Mouse (Mus musculus) gastrocnemius, postnatal 25 days (tissue): ENCODE data around the gene Ehhadh. TPM values are rescaled to one million over a fixed set of nuclear protein-coding genes. Genes with fewer than 3 reads are reported as not detected.
A peak's percentile ranks its signal among the peaks of the same experiment; 100 is the strongest.
"Not testable (repeated sequence)": the region's sequence is repeated elsewhere in the genome, so short reads cannot be mapped to it uniquely, and the experiment has no call there.

ENCODE experiments used
- DNase-seq: peaks from one replicate; pipeline ENCODE4 v3.0.0; 2022
- long read RNA-seq, 2 experiments: library from polyadenylated mRNA; stranded (forward); transcript quantifications; one replicate each; pipeline ENCODE4 v2.0.0; 2021
- total RNA-seq, 2 experiments: library from RNA; stranded (reverse); gene quantifications; 1 replicate in 1 of 2; 2 replicates in 1 of 2; pipeline ENCODE4 v1.2.3; 2021

Ehhadh gene
- 1 to 10 TPM; 3.4 to 4.4 TPM for total RNA-seq
- long read RNA-seq, experiment 1, partial matches to known transcripts, result 0 of 2 reads
- long read RNA-seq, experiment 1, other reads (novel, unspliced or antisense), result 1 of 2 reads
- long read RNA-seq, experiment 2, transcript Ehhadh-201 (7 exons, 2,981 nt), result major isoform, 5 of 6 reads
- long read RNA-seq, experiment 2, partial matches to known transcripts, result 0 of 6 reads
- long read RNA-seq, experiment 2, other reads (novel, unspliced or antisense), result 1 of 6 reads

- peak; percentile 75 for DNase-seq
These were observed at the start of gene Ehhadh for GRCm38 (mm10) chr16:21787516-21788353. Gene Ehhadh, minus strand, starts transcription at chr16:21787807.

- DNase-seq, result no peak
These were observed 48.9 kb upstream of the Ehhadh start for GRCm38 (mm10) chr16:21836311-21837072.

GRCm38 (mm10) chr16:21835584-21835931 lies 48.0 kb upstream of the Ehhadh start:
- DNase-seq, result no peak

GRCm38 (mm10) chr16:21834866-21835583 lies 47.4 kb upstream of the Ehhadh start:
- DNase-seq, result no peak

DNA sequence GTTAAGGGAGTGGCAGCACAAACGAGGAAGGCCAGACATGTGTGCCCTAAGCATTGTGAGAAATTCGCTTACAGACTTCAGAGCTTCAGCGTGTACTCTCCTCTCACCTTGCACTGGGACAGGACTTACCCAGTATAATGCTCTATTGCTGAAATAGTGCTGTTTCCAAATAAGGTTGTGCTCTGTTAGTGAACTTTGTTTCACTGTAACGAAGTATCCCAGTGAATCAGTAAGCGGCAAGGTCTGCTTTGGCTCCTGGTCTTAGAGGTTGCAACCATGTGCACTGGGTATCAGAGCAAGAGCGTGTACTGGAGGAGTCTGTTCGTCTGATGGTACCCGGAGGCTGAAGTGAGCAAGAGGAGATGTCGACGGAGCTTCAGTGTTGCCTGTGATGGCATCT lies 46.4 kb upstream of the Ehhadh start:
- no peak for DNase-seq

DNA sequence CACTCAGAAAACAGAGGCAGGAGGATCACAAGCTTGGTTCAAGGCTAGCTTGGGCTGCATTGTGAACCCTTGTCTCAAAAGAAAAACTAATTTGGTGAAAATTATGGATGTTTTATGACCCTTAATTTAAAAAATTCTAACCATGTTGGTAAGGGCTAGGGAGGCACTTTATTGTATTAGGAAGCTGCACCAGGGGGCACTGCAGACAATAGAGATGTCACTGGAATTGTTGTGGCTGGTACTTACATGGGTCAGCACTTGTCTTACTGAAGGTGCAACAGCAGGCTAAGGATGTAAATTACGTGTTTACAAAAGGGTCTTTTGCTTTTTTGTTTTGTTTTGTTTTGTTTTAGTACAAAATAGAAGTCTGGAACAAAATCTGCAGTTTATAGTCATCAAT lies 45.9 kb upstream of the Ehhadh start:
- DNase-seq, result no peak

DNA sequence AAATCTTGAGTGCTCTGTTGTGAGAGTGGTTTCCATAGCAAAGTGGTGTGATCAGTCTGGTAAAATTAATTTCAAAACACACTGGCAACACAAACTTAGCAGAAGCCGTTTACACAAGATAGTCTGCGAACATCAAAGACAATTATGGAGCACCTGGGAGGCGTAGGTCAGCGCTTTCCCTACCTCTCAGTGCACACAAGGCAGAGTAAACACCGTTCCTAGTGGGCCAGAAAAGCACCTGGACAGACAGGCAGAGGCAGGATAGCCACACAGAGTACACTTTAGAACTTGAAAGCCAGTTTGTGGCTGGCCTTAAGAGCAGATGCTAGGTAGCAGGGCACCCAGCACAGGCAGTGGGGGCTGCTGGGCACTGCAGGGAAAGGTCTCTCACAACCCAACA lies 44.2 kb upstream of the Ehhadh start:
- DNase-seq, result no peak

DNA sequence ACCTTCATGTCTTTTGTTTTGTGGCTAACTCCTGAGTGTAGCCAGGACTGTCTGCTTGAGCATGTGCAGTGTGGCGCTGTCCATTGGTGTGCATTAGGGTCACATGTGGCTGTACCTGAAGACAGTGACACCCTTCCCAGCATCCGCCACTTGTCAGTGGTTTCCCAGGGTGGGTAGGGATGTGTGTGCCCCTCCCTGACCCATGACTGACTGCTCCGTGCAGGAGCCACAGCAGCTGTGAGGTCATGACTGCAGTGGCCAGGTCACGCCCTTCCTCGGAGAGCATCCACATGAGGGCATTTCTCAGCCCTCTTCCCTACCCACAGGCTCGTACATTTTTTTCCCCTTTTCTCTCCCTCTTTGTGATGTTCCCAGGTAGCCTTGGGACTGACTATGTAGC lies 43.2 kb upstream of the Ehhadh start:
- no peak for DNase-seq

GRCm38 (mm10) chr16:21829711-21830110 lies 42.1 kb upstream of the Ehhadh start:
- no peak for DNase-seq

DNA sequence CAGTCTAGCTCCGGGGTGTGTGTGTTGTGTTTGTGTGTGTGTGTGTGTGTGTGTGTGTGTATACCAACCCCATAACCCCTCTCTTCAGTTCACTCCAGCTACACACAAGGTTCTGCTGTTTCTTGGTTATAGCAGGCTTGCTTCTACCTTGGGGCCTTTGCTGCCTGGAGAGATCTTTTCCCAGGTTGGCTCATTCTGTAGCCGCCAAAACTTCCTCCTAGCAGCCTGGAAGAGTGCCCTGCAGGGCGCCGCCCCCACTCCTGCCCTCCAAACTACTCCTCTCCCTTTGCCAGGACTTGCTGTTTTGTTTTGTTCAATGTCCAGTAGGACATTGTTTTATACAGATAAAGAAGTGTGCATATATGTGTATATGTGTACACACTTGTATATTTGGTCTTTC lies 40.0 kb upstream of the Ehhadh start:
- no peak for DNase-seq

- DNase-seq, result no peak
These were observed 39.5 kb upstream of the Ehhadh start for GRCm38 (mm10) chr16:21827153-21827552.

GRCm38 (mm10) chr16:21825612-21826031 lies 38.0 kb upstream of the Ehhadh start:
- DNase-seq, result no peak

- no peak for DNase-seq
These were observed 31.0 kb upstream of the Ehhadh start for GRCm38 (mm10) chr16:21818629-21819028.

DNA sequence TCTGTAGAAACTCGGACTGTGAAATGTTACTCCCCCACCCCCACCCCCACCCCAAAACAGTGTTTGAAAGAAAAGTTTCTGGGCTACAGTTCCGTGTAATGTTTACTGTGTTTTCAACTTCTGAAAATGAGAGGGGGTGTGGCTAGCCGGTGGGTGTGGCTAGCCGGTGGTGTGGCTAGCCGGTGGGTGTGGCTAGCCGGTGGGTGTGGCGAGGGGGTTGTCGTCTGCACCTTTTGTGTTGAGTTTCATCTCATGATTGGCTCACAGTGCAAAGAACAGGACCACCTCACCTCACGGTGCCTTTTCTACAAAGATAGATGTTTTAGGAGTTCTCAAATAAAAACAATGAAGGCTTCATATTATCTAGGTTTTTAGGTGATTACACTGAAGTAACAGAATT lies 30.5 kb upstream of the Ehhadh start:
- no peak for DNase-seq

GRCm38 (mm10) chr16:21815669-21816010 lies 28.0 kb upstream of the Ehhadh start:
- DNase-seq, result no peak

GRCm38 (mm10) chr16:21814861-21815668 lies 27.5 kb upstream of the Ehhadh start:
- no peak for DNase-seq

- DNase-seq, result no peak
These were observed 25.7 kb upstream of the Ehhadh start for GRCm38 (mm10) chr16:21813164-21813834.

- DNase-seq, result not testable (repeated sequence)
These were observed 20.2 kb upstream of the Ehhadh start for GRCm38 (mm10) chr16:21807786-21808185.

DNA sequence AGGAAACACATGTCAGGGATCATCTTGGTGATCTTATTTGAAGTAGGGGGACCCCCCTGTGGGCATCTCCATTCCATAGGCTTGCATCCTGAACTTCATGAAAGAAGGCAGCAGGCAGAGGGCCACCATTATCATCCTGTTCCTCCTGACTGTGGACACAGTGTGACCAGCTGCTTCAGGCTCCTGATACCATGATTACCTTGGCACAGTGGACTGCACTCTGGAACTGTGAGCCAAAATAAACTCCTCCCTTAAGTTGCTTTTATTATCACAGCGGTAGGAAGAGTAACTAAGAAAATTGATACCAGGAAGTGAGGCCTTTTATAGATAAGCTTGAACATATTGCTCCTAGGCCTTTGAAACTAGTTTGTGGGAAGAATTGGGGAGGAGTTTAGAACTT lies 19.3 kb upstream of the Ehhadh start:
- no peak for DNase-seq

DNA sequence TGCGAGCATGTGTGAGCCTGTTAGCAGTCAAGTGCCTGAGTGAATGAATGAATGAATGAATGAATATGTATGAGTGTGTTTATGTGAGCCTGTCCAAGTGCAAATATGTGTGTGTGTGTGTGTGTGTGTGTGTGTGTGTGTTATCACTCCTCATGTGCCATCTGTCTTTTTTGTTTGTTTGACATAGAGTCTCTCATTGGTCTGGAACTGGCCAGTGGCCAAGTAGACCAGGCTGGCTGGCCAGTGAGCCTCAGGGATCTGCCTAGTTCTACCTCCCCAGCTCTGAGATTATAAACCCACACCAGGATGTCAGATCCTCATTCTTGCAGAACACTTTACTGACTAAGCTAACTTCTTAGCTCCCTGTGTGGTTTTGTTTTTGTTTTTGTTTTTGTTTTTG lies 16.7 kb upstream of the Ehhadh start:
- no peak for DNase-seq

- DNase-seq, result no peak
These were observed 7.5 kb upstream of the Ehhadh start for GRCm38 (mm10) chr16:21795071-21795470.
